10 mouse cellular contexts compared by ENCODE assay signal in the genomic region with DNA sequence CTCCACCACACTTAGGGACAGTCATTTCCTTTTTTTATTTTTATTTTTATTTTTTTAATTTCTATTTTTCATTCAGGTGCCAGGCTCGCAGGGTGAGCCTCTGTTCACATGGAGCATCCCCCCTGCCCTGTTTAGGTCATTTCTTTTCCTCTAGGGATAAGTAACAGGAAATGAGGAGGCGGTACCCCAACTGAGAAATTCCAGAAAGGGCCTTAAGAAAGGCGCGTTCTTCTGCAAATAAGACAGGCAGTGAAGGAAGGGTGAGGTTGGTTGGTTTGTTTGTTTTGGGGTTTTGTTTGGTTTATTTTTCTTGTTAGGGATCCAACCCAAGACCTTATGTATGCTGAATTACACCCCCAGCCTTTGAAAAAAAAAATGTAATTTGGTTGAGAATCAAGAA. TPM values are rescaled to one million over a fixed set of nuclear protein-coding genes. Genes with fewer than 3 reads are reported as not detected.
DNase-seq lines count a peak whose midpoint lies in the region; ATAC-seq lines count a peak whose summit lies in the region.
"Had no signal": no experiment of that assay in that cellular context is flagged by ENCODE, and none has a peak within 500 bp of the region (broad histone marks: within the 10 kb centered on the region; RNA-seq: fewer than 3 reads in every experiment).

No protein-coding gene starts in this region.

- no peaks in the 10 kb centered on the region for H3K36me3 ChIP-seq in kidney, embryonic 16.5 days (ENCODE audit: insufficient read depth, low read length)
- no peaks in the 10 kb centered on the region for H3K36me3 ChIP-seq in embryonic facial prominence, embryonic 10.5 days (replicated peaks)
- no peaks in the 10 kb centered on the region for H3K36me3 ChIP-seq in heart, embryonic 15.5 days
- no peaks in the 10 kb centered on the region for H3K36me3 ChIP-seq in limb, embryonic 13.5 days

- peaks cover 23% of the 10 kb centered on the region for H3K4me1 ChIP-seq in kidney, embryonic 16.5 days (ENCODE audit: insufficient read depth, low read length)
- H3K4me1 ChIP-seq in embryonic facial prominence, embryonic 10.5 days = peaks cover 63% of the 10 kb centered on the region
- H3K4me1 ChIP-seq in heart, embryonic 15.5 days (replicated peaks) = peaks cover 59% of the 10 kb centered on the region
- peaks cover 21% of the 10 kb centered on the region for H3K4me1 ChIP-seq in limb, embryonic 13.5 days

- ATAC-seq in kidney, embryonic 16.5 days (ENCODE audit: low FRiP score, low TSS enrichment) = no peak
- no peak for ATAC-seq in heart, embryonic 15.5 days (replicated peaks; ENCODE audit: insufficient number of reproducible peaks, insufficient read depth, low FRiP score, low read depth)
- ATAC-seq in limb, embryonic 13.5 days (ENCODE audit: low FRiP score, low read depth) = no peak
- no peak for ATAC-seq in cerebellum, adult (ENCODE audit: insufficient number of reproducible peaks, low FRiP score, low TSS enrichment)

- 17% methylated on average over 4 of the region's 4 CpGs for whole genome bisulfite sequencing in kidney, embryonic 16.5 days
- 31% methylated on average over 4 of the region's 4 CpGs for WGBS in embryonic facial prominence, embryonic 10.5 days
- WGBS in heart, embryonic 15.5 days = 62% methylated on average over 4 of the region's 4 CpGs
- WGBS in limb, embryonic 13.5 days = 17% methylated on average over 4 of the region's 4 CpGs

- H3K27ac ChIP-seq in kidney, embryonic 16.5 days (ENCODE audit: low read length) = peak overlapping the region; percentile 88
- peak overlapping the region; percentile 68 for H3K27ac ChIP-seq in embryonic facial prominence, embryonic 10.5 days (replicated peaks)
- H3K27ac ChIP-seq in heart, embryonic 15.5 days = peak overlapping the region; percentile 73
- peak overlapping the region; percentile 61; the same call in 1 of the 2 replicates for H3K27ac ChIP-seq in limb, embryonic 13.5 days

- H3K9me3 ChIP-seq in kidney, embryonic 16.5 days (ENCODE audit: low read length) = no peaks in the 10 kb centered on the region
- H3K9me3 ChIP-seq in embryonic facial prominence, embryonic 10.5 days = no peaks in the 10 kb centered on the region
- no peaks in the 10 kb centered on the region for H3K9me3 ChIP-seq in heart, embryonic 15.5 days (replicated peaks)
- H3K9me3 ChIP-seq in limb, embryonic 13.5 days = no peaks in the 10 kb centered on the region

- H3K27me3 ChIP-seq in kidney, embryonic 16.5 days (ENCODE audit: insufficient read depth, low read length) = no peaks in the 10 kb centered on the region
- no peaks in the 10 kb centered on the region for H3K27me3 ChIP-seq in embryonic facial prominence, embryonic 10.5 days (replicated peaks; ENCODE audit: low read depth, poor library complexity, severe bottlenecking)
- H3K27me3 ChIP-seq in heart, embryonic 15.5 days = no peaks in the 10 kb centered on the region
- H3K27me3 ChIP-seq in limb, embryonic 13.5 days = no peaks in the 10 kb centered on the region

- no peak for DNase-seq in kidney, postnatal 4 days
- DNase-seq in embryonic facial prominence, embryonic 10.5 days (ENCODE audit: low spot score) = no peak
- DNase-seq in embryo, embryonic 11 days = no peak
- no peak for DNase-seq in embryo, embryonic 10.5 days (ENCODE audit: low spot score)
- DNase-seq: adrenal gland, adult 2 months; cerebellum, postnatal 10 days had no signal

- peak overlapping the region; percentile 56; the same call in 1 of the 2 replicates for H3K9ac ChIP-seq in kidney, embryonic 16.5 days (replicated peaks; ENCODE audit: low read length)
- no peak overlapping the region for H3K9ac ChIP-seq in heart, embryonic 15.5 days
- 0 out of 2 replicates have a peak overlapping the region, but pooled peaks have one; percentile 48 for H3K9ac ChIP-seq in limb, embryonic 13.5 days

- H3K4me2 ChIP-seq in kidney, embryonic 16.5 days (replicated peaks; ENCODE audit: low read depth, low read length) = peak overlapping the region; percentile 47
- peak overlapping the region; percentile 38; the same call in 1 of the 2 replicates for H3K4me2 ChIP-seq in heart, embryonic 15.5 days
- H3K4me2 ChIP-seq in limb, embryonic 13.5 days (replicated peaks) = peak overlapping the region; percentile 54

- no peak overlapping the region; the same call in 1 of the 2 replicates for H3K4me3 ChIP-seq in kidney, embryonic 16.5 days (ENCODE audit: low read length)
- H3K4me3 ChIP-seq in embryonic facial prominence, embryonic 10.5 days = peak overlapping the region; percentile 37
- no peak overlapping the region for H3K4me3 ChIP-seq in heart, embryonic 15.5 days
- H3K4me3 ChIP-seq in limb, embryonic 13.5 days = peak overlapping the region; percentile 18; the same call in 1 of the 2 replicates

RNA-seq across cellular contexts. Expression of a gene that starts 23.6 kb away (rescaled TPM):
- 91.5 and 92.9 TPM in 2 replicates for polyA plus RNA-seq in kidney, embryonic 16.5 days (2015; fragmentation: Nextera tagmentation; extraction: Ambion mirVana)
- polyA plus RNA-seq in embryonic facial prominence, embryonic 10.5 days (2016; fragmentation: Nextera tagmentation; extraction: Ambion mirVana) = 50.6 and 51.8 TPM in 2 replicates
- 42.1 and 48.8 TPM in 2 replicates for polyA plus RNA-seq in heart, embryonic 15.5 days (2015; fragmentation: Nextera tagmentation; extraction: Ambion mirVana)
- 61.2 and 65.4 TPM in 2 replicates for polyA plus RNA-seq in limb, embryonic 13.5 days (2015; fragmentation: Nextera tagmentation; extraction: Ambion mirVana)

Comparison
In these comparisons a context has a peak if more than half of its experiments do, and no peak if none do; other contexts are left out.
1. H3K4me3 ChIP-seq: peak in embryonic facial prominence, embryonic 10.5 days (single experiment) and limb, embryonic 13.5 days (single experiment); none in kidney, embryonic 16.5 days (single experiment) and heart, embryonic 15.5 days (single experiment).
2. Peak in every context shown above with its lines, with median percentiles within 50 percentile points of each other: H3K27ac ChIP-seq and H3K4me2 ChIP-seq.